Mouse (Mus musculus) bone marrow macrophage, adult 2 months (primary cell): ENCODE measurements around the gene Lrpap1.

Experiments used
- CTCF ChIP-seq: IDR thresholded peaks from 2 replicates; pipeline ENCODE4 v1.5.1; 2012; ENCODE audit warnings: low read depth, mild to moderate bottlenecking, low read length, moderate library complexity
- POLR2A ChIP-seq: IDR thresholded peaks from 2 replicates; pipeline ENCODE4 v1.6.1; 2012; ENCODE audit warnings: mild to moderate bottlenecking, low read depth, low read length, borderline replicate concordance

DNA sequence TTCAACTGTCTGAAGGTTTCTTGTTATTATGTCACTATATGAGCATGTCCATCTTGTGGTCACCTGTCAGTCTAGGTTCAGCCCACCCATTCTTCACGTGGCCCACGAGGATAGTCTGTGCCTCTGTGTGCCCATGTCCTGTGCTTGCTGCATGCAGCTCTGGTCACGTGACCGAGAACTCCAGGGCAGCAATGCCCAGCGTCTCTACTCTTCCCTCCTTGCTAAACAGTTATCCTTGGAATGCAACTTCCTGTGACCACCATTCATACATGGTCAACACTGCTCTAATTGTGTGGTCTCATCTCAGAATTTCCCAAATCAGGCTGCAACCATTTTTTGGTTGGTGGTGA is 16.0 kb downstream of the Lrpap1 start:
- TF ChIP-seq POLR2A (no peak), CTCF (no peak)
